Mouse (Mus musculus) olfactory bulb, adult 2 months (tissue): ENCODE measurements around the gene Arhgap30.

Experiments
- CTCF ChIP-seq: fragments of 200-500 bp; IDR thresholded peaks from 2 replicates; pipeline ENCODE4 v1.5.1; 2012; ENCODE audit warnings: low read depth, mild to moderate bottlenecking, low read length, moderate library complexity; ENCODE audit not compliant: insufficient read depth
- POLR2A ChIP-seq: fragments of 200-500 bp; IDR thresholded peaks from 2 replicates; pipeline ENCODE4 v1.6.1; 2012; ENCODE audit warnings: mild to moderate bottlenecking, low read depth, low read length, moderate library complexity; ENCODE audit not compliant: insufficient read depth

- TF ChIP-seq CTCF (no peak), POLR2A (no peak)
Observed at GRCm38 (mm10) chr1:171412446-171412845, 23.7 kb downstream of the Arhgap30 start.
